Mouse (Mus musculus) left cerebral cortex, adult 11 months (tissue): ENCODE results near the gene Crtap.
A peak's percentile ranks its signal among the peaks of the same experiment; 100 is the strongest.

Experiments
- DNase-seq: peaks from one replicate; pipeline ENCODE4 v3.0.0; 2022; ENCODE audit warnings: low spot score

Gene Crtap

DNA sequence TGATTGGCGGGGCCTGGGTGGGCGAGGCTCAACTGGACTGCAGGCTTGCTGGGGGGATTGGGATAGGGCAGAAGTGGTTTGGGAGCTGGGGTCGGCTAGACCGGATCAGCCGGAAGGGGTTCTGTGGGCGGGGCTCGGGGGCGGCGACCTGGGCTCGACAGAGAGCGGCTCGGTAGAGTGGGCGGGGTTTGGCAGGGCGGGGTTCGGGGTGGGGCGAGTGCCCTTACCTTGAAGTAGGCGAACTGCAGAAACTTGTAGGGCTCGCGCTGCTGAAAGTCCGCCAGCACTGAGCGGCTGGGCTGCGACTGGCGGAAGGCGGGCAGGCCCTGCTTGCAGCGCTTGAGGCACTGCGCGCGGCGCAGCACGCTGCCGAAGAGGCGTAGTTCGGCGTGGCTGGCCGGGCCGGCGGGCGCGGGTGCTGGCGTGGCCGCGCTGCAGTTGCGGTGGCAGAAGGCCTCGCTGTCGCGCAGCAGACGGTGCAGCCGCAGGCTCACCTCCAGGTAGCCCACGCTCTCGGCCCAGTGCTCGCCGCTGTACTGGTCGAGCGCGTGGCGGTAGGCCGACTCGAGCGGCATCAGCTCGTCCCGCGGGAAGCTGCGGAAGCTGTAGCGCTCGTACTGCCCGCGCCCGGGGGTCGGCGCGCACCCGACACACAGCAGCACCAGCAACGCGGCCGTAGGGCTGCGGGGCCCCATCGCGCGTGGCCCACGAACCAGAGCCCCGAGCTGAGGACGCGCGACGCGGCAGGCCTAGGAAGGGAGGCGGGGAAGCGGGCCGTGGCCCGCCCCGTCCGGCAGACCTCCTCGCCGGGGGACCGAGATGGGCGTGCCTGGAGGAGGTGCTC lies at the start of gene Crtap:
Crtap (minus strand) TSS at position 771 of the 844 bp plus-strand sequence.
- DNase-seq, result no peak

DNA sequence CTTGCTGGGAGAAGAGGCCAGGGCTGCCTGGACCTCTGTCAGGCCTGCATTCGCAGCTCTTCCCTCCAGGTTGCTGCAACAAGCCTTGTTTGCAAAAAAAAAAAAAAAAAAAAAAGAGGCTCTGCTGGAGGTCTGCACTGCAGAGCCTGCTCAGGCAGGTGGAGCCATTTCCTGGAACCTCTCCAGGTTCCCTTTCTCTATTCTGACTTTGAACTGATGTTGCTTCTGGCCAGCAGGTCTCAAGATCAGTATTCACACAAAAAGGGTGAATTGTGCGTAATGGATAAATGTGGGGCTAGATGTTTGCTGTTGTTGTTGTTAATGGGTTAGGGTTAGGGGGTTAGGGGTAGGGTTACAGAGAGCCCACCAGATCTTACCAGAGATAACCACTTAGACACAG lies 45.2 kb upstream of the Crtap start:
- no peak for DNase-seq

- DNase-seq, result no peak
Observed at GRCm38 (mm10) chr9:114428103-114428834, 37.8 kb upstream of the Crtap start.

- DNase-seq, result no peak
Observed at GRCm38 (mm10) chr9:114427425-114427824, 37.0 kb upstream of the Crtap start.

GRCm38 (mm10) chr9:114426201-114426600 lies 35.7 kb upstream of the Crtap start:
- no peak for DNase-seq

DNA sequence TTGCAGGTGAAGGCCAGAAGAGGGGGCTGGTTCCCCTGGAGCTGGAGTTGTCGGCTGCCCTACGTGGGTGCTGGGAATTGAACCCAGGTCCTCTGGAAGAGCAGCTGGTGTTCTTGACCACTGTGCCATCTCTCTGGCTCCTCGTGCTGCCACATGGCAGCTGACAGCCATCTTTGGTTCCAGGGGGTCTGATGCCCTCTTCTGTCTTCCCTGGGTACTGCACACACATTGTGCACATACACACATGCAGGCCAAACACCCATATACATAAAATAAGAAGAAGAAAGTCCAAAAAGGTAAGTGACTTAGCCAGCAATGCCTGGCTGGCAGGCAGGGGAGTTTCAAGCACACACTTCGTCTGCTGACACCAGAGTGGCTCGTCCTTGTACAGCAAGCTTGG lies 35.1 kb upstream of the Crtap start:
- DNase-seq, result no peak

- DNase-seq, result no peak
Observed at GRCm38 (mm10) chr9:114421797-114422196, 31.3 kb upstream of the Crtap start.

GRCm38 (mm10) chr9:114421045-114421444 lies 30.6 kb upstream of the Crtap start:
- DNase-seq, result no peak

GRCm38 (mm10) chr9:114420443-114420842 lies 30.0 kb upstream of the Crtap start:
- DNase-seq, result no peak

- DNase-seq, result no peak
Observed at GRCm38 (mm10) chr9:114418187-114418586, 27.7 kb upstream of the Crtap start.

DNA sequence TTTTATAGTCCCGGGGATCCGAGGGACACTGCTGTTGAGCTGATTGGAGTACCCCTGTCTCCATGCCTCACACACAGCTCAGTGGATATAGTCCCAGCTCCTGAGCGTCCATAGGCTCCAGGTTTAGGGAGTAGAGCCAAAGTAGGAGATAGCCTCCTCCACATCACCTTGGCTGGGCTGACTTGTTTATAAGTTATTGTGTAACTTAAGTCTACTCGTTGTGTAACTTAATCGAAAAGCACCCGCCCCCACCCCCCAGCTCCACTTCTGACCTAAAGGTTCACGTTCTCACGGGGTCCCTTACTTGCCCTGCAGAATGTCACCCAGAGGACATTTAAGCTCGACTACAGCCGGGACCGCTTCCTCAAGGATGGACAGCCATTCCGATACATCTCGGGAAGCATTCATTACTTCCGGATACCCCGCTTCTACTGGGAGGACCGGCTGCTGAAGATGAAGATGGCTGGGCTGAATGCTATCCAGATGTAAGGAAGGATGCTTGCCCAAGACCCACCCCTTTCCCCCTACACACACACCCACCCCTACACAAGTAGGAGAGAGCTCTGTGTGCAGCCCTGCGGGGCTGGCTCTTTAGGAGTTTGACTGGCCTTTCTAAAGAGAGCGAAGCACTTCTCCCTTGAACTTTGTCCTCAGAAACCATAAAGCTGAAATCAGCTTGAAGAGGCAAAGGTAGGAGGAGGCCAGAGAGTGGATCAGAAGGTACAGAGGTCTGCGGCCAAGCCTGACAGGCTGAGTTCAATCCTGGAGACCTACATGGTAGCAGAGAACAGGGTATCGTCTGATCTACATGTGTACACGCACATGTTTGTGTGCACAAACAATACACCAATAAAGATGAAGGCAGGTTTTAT lies 26.4 kb upstream of the Crtap start:
- DNase-seq, result no peak

GRCm38 (mm10) chr9:114415701-114416100 lies 25.2 kb upstream of the Crtap start:
- no peak for DNase-seq

DNA sequence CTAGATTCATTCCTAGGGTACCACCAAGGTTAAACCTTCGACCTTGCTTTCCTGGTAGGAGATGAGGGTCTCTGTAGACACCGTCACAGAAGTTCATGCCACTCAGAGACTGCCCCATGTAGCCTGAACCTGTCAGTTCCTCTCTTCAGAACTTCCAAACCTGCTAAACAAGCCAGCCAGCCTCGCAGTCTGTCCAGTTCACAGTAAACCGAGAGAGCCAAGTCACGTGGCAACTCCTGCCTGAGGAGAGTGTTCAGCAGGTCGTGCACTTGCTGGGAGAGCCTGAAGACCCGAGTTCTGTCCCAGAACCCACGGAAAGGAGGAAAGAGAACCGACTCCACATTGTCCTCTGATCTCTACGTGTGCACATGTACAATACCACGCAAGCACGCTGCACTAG lies 23.4 kb upstream of the Crtap start:
- DNase-seq, result no peak

DNA sequence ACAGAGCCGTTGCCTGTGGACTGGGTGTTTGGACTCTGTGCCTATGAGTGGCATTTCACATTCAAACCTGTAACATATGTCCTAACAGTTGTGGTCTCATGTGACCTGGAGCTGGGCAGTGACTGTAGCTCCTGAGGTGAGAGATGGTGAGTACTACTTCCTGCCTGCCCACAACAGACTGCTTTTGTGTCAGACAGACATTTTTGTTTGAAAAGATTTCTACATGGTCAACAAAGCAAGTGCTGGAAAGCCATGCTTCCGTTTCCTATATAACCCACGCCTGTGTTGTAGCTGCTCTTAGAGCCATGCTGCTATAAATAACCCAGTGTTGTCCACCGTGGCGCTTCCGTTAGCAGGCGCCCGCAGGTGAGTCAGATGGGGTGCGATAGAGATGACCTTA lies 21.9 kb upstream of the Crtap start:
- DNase-seq, result no peak

- no peak for DNase-seq
Observed at GRCm38 (mm10) chr9:114411295-114411694, 20.8 kb upstream of the Crtap start.

DNA sequence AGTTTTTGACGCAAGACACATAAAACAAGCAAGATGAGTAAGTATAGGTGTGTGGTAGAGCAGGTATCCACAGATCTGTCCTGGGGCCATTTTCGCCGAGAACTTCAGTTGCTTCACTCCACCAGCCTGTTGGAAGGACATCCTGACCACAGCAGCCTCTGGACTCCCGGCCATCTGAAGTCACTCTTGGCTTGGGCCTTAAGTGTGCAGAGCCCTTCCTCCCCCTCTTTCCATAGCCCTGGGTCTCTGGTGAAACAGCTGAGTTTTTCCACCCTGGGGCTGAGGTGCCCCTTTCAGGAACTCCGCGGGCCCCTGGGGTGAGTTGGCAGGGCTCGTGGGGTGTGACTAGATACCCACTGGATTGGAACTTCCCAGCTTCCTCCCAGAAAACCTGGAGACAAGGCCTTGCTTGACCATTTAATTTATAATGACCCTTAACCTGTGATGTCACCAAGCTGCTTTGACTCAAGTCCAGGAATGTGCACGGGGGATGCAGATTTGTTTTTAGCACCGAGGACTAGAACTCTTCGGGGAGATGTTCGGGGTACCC lies 19.9 kb upstream of the Crtap start:
- no peak for DNase-seq

DNA sequence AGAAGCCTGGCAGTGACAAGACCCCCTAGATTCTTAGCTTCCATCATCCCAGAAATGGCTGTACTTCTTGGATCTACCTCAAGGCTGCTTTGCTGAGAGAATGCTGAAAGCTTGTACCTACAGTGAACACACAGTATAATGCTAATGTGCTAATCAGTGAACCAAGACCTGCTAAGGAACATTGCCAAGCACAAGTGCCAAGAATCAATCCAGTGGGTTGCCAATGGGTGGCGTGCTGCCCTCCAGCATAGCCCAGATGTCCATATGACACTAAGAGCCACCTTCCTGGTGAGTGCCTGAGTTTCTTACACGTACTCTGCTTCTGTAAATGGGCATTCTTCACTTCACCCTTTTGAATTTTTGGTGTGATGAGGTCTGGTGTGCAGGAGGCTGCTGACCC lies 17.2 kb upstream of the Crtap start:
- DNase-seq, result no peak

DNA sequence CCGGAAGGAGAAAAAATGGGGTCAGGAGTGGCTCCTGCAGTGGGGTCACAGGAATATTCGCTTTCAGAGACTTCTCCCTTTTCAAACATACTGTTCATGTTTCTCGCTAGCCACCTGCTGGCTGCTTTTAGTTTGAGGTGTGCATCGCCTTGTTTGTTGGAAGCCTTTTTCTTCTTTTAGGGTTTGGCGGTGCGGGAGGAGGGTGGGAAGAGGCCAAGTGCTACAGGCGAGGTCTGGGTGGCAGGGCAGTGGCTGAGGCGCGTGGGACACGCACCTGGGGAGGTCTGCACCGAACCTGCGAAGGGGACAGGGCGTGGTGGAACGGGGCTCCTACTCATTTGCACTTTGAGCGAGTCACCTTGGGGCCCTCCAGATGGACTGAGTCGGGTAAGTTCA lies 11.2 kb upstream of the Crtap start:
- DNase-seq, result peak; percentile 32

GRCm38 (mm10) chr9:114400949-114401684 lies 10.6 kb upstream of the Crtap start, which contains the start of the genes Glb1 and Tmppe:
Glb1 (plus strand) TSS chr9:114401076.
Tmppe (plus strand) TSS chr9:114401105.
- peak; percentile 73 for DNase-seq

GRCm38 (mm10) chr9:114400588-114400948 lies 10.1 kb upstream of the Crtap start:
- DNase-seq, result no peak

DNA sequence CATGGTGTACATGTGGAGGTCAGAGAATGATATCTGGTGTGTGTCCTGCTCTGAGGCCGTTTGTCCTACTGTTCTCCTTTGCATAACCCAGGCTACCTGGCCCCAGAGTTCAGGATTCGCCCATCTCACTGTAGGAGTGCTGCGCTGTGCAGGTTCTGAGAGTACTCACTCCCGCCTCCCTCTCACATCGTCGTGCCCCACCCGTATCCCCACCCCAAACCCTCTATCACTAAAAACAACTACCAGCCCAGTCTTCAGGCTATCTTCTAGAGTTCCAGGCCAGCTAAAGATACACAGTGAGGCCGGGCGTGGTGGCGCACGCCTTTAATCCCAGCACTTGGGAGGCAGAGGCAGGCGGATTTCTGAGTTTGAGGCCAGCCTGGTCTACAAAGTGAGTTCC lies 9.2 kb upstream of the Crtap start:
- no peak for DNase-seq
